Mouse (Mus musculus) heart, postnatal 0 days (tissue): ENCODE measurements at regions not wholly inside any gene's neighbourhood (a gene's known extent, or its start where the extent isn't known, plus 50 kb on each side); places are given as distances from the start of the nearest gene placed in this dataset.

Experiments used
- CTCF ChIP-seq: IDR thresholded peaks from 2 replicates; pipeline ENCODE4 v1.5.1; 2016; ENCODE audit warnings: antibody characterized with exemption, control low read depth, low read depth
- EP300 ChIP-seq: IDR thresholded peaks from 2 replicates; pipeline ENCODE4 v1.6.1; 2016; ENCODE audit warnings: antibody characterized with exemption, low read depth

- TF ChIP-seq CTCF (0 out of 2 replicates have a peak, but pooled peaks have one; percentile 14), EP300 (no peak)
Observed at GRCm38 (mm10) chr1:122055146-122055545, 487.4 kb upstream of the Ddx18 start.
